Mouse (Mus musculus) forebrain, postnatal 0 days (tissue): ENCODE results near the gene Fam20b. TPM values are rescaled to one million over a fixed set of nuclear protein-coding genes. Genes with fewer than 3 reads are reported as not detected.

Experiments
- ATAC-seq: fragments of 200-750 bp; cut with Nextera tagmentation; 2 replicates; pipeline ENCODE4 v1.8.0; 2017; ENCODE audit warnings: mild to moderate bottlenecking, moderate library complexity
- DNase-seq: peaks from one replicate; pipeline ENCODE4 v3.0.0-alpha.2; 2015
- H3K27ac ChIP-seq: fragments of 300-500 bp; sonication (generic); 2 replicates; pipeline ENCODE4 v1.5.1; 2014; ENCODE audit warnings: low read depth, mild to moderate bottlenecking, antibody characterized with exemption, low read length, moderate library complexity, mixed read lengths
- H3K27me3 ChIP-seq: fragments of 300-500 bp; sonication (generic); 2 replicates; pipeline ENCODE4 v1.6.1; 2014; ENCODE audit warnings: mild to moderate bottlenecking, low read length, mixed read lengths; ENCODE audit not compliant: insufficient read depth
- H3K36me3 ChIP-seq: fragments of 300-500 bp; sonication (generic); 2 replicates; pipeline ENCODE4 v1.6.1; 2014; ENCODE audit warnings: mild to moderate bottlenecking, moderate library complexity; ENCODE audit not compliant: insufficient read depth
- H3K4me1 ChIP-seq: fragments of 300-500 bp; sonication (generic); 2 replicates; pipeline ENCODE4 v1.6.1; 2014; ENCODE audit warnings: antibody characterized with exemption; ENCODE audit not compliant: insufficient read depth
- H3K4me2 ChIP-seq: fragments of 300-500 bp; sonication (generic); 2 replicates; pipeline ENCODE4 v1.6.1; 2014; ENCODE audit warnings: low read depth, mild to moderate bottlenecking, moderate library complexity
- H3K4me3 ChIP-seq: fragments of 300-500 bp; sonication (generic); 2 replicates; pipeline ENCODE4 v1.5.1; 2014; ENCODE audit warnings: low read depth, low read length, mixed read lengths
- H3K9ac ChIP-seq: fragments of 300-500 bp; sonication (generic); 2 replicates; pipeline ENCODE4 v1.6.1; 2014; ENCODE audit warnings: mild to moderate bottlenecking
- H3K9me3 ChIP-seq: fragments of 300-500 bp; sonication (generic); 2 replicates; pipeline ENCODE4 v1.6.1; 2016; ENCODE audit warnings: low read length
- CTCF ChIP-seq: sonication (generic); IDR thresholded peaks from 2 replicates; pipeline ENCODE4 v1.5.1; 2016; ENCODE audit warnings: antibody characterized with exemption, control low read depth, low read depth
- WGBS: fragments of 180-500 bp; shearing (Covaris S2); extraction: QIAGEN DNeasy Blood & Tissue Kit; methylation state at CpG from one replicate; pipeline ENCODE4 v1.1.7; 2014; 5-methylcytosine and 5-hydroxymethylcytosine counted together
- polyA plus RNA-seq: library from polyadenylated mRNA; unstranded; fragments of >200 nt; fragmentation: Nextera tagmentation; extraction: Ambion mirVana; gene quantifications from 2 replicates; pipeline ENCODE4 v1.2.1, GENCODE M21; 2015
- total RNA-seq: library from RNA; depleted of rRNA; stranded (reverse); fragments of >200 nt; gene quantifications from 2 replicates; pipeline ENCODE4 v1.2.3, GENCODE M21; 2014

The Fam20b gene
- total and polyA plus RNA-seq, 2 experiments from 2014 or later: 30.4 to 68.1 TPM

- no peaks in the 10 kb centered on the region; the same call in 1 of the 2 replicates for H3K36me3 ChIP-seq
- no peak for ATAC-seq
- no peak overlapping the region for H3K9ac ChIP-seq
- DNase-seq: no peak
- no peak overlapping the region for H3K4me2 ChIP-seq
- no peaks in the 10 kb centered on the region for H3K9me3 ChIP-seq
- H3K4me3 ChIP-seq: no peak overlapping the region
- no peak for TF ChIP-seq CTCF
- H3K27me3 ChIP-seq: no peaks in the 10 kb centered on the region
- WGBS: 86% methylated on average over 13 of the region's 13 CpGs
- no peaks in the 10 kb centered on the region for H3K4me1 ChIP-seq
- no peak overlapping the region for H3K27ac ChIP-seq
Measured at GRCm38 (mm10) chr1:156659906-156660659, 58.8 kb downstream of the Fam20b start.

- Histone ChIP-seq H3K9ac (no peak overlapping the region), H3K27me3 (no peaks in the 10 kb centered on the region), H3K4me1 (no peaks in the 10 kb centered on the region), H3K4me3 (no peak overlapping the region), H3K36me3 (no peaks in the 10 kb centered on the region; the same call in 1 of the 2 replicates), H3K27ac (no peak overlapping the region), H3K4me2 (no peak overlapping the region), H3K9me3 (no peaks in the 10 kb centered on the region)
- 89% methylated on average over 5 of the region's 5 CpGs for WGBS
- ATAC-seq: no peak
- DNase-seq: no peak
- no peak for TF ChIP-seq CTCF
Measured at GRCm38 (mm10) chr1:156658676-156659075, 60.2 kb downstream of the Fam20b start.

- DNase-seq (no peak), ATAC-seq (no peak)
- no peaks in the 10 kb centered on the region for H3K27me3 ChIP-seq
- no peaks in the 10 kb centered on the region for H3K4me1 ChIP-seq
- H3K9ac ChIP-seq: no peak overlapping the region
- no peak overlapping the region for H3K4me3 ChIP-seq
- no peak overlapping the region for H3K27ac ChIP-seq
- H3K36me3 ChIP-seq: no peaks in the 10 kb centered on the region; the same call in 1 of the 2 replicates
- 89% methylated on average over 4 of the region's 4 CpGs for WGBS
- no peaks in the 10 kb centered on the region for H3K9me3 ChIP-seq
- H3K4me2 ChIP-seq: no peak overlapping the region
- peak; percentile 18; the same call in 1 of the 2 replicates for TF ChIP-seq CTCF
Measured at GRCm38 (mm10) chr1:156657523-156657922, 61.4 kb downstream of the Fam20b start.

- H3K9ac ChIP-seq: no peak overlapping the region
- DNase-seq (no peak), ATAC-seq (no peak)
- H3K36me3 ChIP-seq: peaks cover 3% of the 10 kb centered on the region; the same call in 1 of the 2 replicates
- TF ChIP-seq CTCF: no peak
- H3K9me3 ChIP-seq: no peaks in the 10 kb centered on the region
- H3K27me3 ChIP-seq: no peaks in the 10 kb centered on the region
- no peaks in the 10 kb centered on the region for H3K4me1 ChIP-seq
- no peak overlapping the region for H3K4me2 ChIP-seq
- no peak overlapping the region for H3K4me3 ChIP-seq
- no peak overlapping the region for H3K27ac ChIP-seq
- WGBS: 79% methylated on average over 13 of the region's 13 CpGs
Measured at GRCm38 (mm10) chr1:156654735-156655530, 64.0 kb downstream of the Fam20b start.

- Histone ChIP-seq H3K27ac (no peak overlapping the region; the same call in 1 of the 2 replicates), H3K4me1 (no peaks in the 10 kb centered on the region), H3K9me3 (no peaks in the 10 kb centered on the region), H3K4me2 (no peak overlapping the region), H3K4me3 (no peak overlapping the region), H3K9ac (no peak overlapping the region), H3K27me3 (no peaks in the 10 kb centered on the region), H3K36me3 (0 out of 2 replicates have a peak, but pooled peaks cover 3% of the 10 kb centered on the region)
- ATAC-seq (no peak), DNase-seq (no peak)
- 65% methylated on average over 6 of the region's 6 CpGs for WGBS
- TF ChIP-seq CTCF: no peak
Measured at GRCm38 (mm10) chr1:156652189-156652822, 66.6 kb downstream of the Fam20b start.

GRCm38 (mm10) chr1:156650631-156651030 lies 68.3 kb downstream of the Fam20b start:
- Histone ChIP-seq H3K9me3 (no peaks in the 10 kb centered on the region), H3K9ac (no peak overlapping the region), H3K4me2 (no peak overlapping the region), H3K27me3 (no peaks in the 10 kb centered on the region), H3K4me3 (no peak overlapping the region), H3K27ac (no peak overlapping the region), H3K4me1 (no peaks in the 10 kb centered on the region), H3K36me3 (0 out of 2 replicates have a peak, but pooled peaks cover 3% of the 10 kb centered on the region)
- no peak for TF ChIP-seq CTCF
- 0 out of 2 replicates have a peak, but pooled peaks have one; percentile 47 for ATAC-seq
- no peak for DNase-seq
- 83% methylated on average over 9 of the region's 9 CpGs for WGBS
